Mouse (Mus musculus) gastrocnemius, postnatal 14 days (tissue): ENCODE data around the gene Olfr33. TPM values are rescaled to one million over a fixed set of nuclear protein-coding genes. Genes with fewer than 3 reads are reported as not detected.

Experiments
- DNase-seq: peaks from one replicate; pipeline ENCODE4 v3.0.0; 2021; ENCODE audit warnings: mixed read lengths
- intact Hi-C: fragments of 180-260 bp; cut with DNase I; formaldehyde crosslinking; loops from one replicate; pipeline ENCODE4 v1.15.1; 2025; ENCODE audit warnings: low total_unique reads
- long read RNA-seq, 2 experiments: library from polyadenylated mRNA; stranded (forward); transcript quantifications; one replicate each; pipeline ENCODE4 v2.0.0; 2021
- total RNA-seq, 2 experiments: library from RNA; stranded (reverse); gene quantifications; 2 replicates each; pipeline ENCODE4 v1.2.3; 2021

Gene Olfr33
- total RNA-seq = not detected
- long read RNA-seq, experiment 1 = 0 reads
- long read RNA-seq, experiment 2 = 0 reads

- intact Hi-C loops = no loop called here
- DNase-seq = no peak
Observed at GRCm38 (mm10) chr7:102718970-102719369, at the start of gene Olfr33. TSS of gene Olfr33 (minus strand) at chr7:102719070.

GRCm38 (mm10) chr7:102759266-102759665 is 40.4 kb upstream of the Olfr33 start, which contains the start of the genes Olfr560 and Olfr78:
TSS of gene Olfr560 (minus strand) at chr7:102759366.
TSS of gene Olfr78 (minus strand) at chr7:102759471.
- no peak for DNase-seq
- intact Hi-C loops = no loop called here

- no peak for DNase-seq
- intact Hi-C loops = no loop called here
Observed at GRCm38 (mm10) chr7:102752086-102752485, 33.2 kb upstream of the Olfr33 start.

- intact Hi-C loops = no loop called here
- DNase-seq = no peak
Observed at GRCm38 (mm10) chr7:102737705-102738104, 18.8 kb upstream of the Olfr33 start.

GRCm38 (mm10) chr7:102733793-102734192 is 14.9 kb upstream of the Olfr33 start:
- DNase-seq = no peak
- intact Hi-C loops = no loop called here

- intact Hi-C loops = no loop called here
- DNase-seq = no peak
Observed at GRCm38 (mm10) chr7:102727391-102727790, 8.5 kb upstream of the Olfr33 start, which contains the start of gene Olfr559. TSS of gene Olfr559 (minus strand) at chr7:102727491.

- intact Hi-C loops = no loop called here
- no peak for DNase-seq
Observed at GRCm38 (mm10) chr7:102701915-102702314, 17.0 kb downstream of the Olfr33 start, which contains the start of gene Olfr558. TSS of gene Olfr558 (plus strand) at chr7:102702215.

- intact Hi-C loops = no loop called here
- DNase-seq = no peak
Observed at GRCm38 (mm10) chr7:102698461-102698860, 20.4 kb downstream of the Olfr33 start.

GRCm38 (mm10) chr7:102695358-102696125 is 23.3 kb downstream of the Olfr33 start, which contains the start of gene Olfr557:
TSS of gene Olfr557 (plus strand) at chr7:102695910.
- intact Hi-C loops = no loop called here
- DNase-seq = no peak

GRCm38 (mm10) chr7:102686944-102687501 is 31.8 kb downstream of the Olfr33 start, which contains the start of gene Trim68:
TSS of gene Trim68 (minus strand) at chr7:102687327.
- DNase-seq = peak; percentile 92
- intact Hi-C loops = no loop called here

GRCm38 (mm10) chr7:102681916-102682315 is 37.0 kb downstream of the Olfr33 start:
- intact Hi-C loops = no loop called here

GRCm38 (mm10) chr7:102676225-102676624 is 42.6 kb downstream of the Olfr33 start:
- intact Hi-C loops = no loop called here
- DNase-seq = no peak

More at GRCm38 (mm10) chr7:102681916-102682315, 37.0 kb downstream of the Olfr33 start:
- no peak for DNase-seq

- no peak for DNase-seq
- intact Hi-C loops = loop anchor here (10.0 kb wide), 1 partner anchor 259 kb away; the partner anchor contains the start of gene Olfr572
Observed at GRCm38 (mm10) chr7:102665378-102665777, 53.5 kb downstream of the Olfr33 start.

- intact Hi-C loops = loop anchor here (10.0 kb wide), 1 partner anchor 260 kb away; the partner anchor contains the start of gene Olfr572
- no peak for DNase-seq
Observed at GRCm38 (mm10) chr7:102664599-102664998, 54.3 kb downstream of the Olfr33 start, which contains the start of gene Olfr556. TSS of gene Olfr556 (plus strand) at chr7:102664899.

Other genes with a start within 250 kb of the Olfr33 start
- gene Olfr543, start 237.4 kb downstream of the Olfr33 start, total RNA-seq = not detected
- not detected for gene Olfr544, start 230.8 kb downstream of the Olfr33 start, total RNA-seq
- not detected for gene Olfr545, start 219.5 kb downstream of the Olfr33 start, total RNA-seq
- not detected for gene Olfr547, start 184.3 kb downstream of the Olfr33 start, total RNA-seq
- not detected for gene Olfr548-ps1, start 178.2 kb downstream of the Olfr33 start, total RNA-seq
- not detected for gene Olfr549, start 169.2 kb downstream of the Olfr33 start, total RNA-seq
- 1 to 10 TPM; 3.5 to 3.7 TPM for gene Trim21, start 153.6 kb downstream of the Olfr33 start, total RNA-seq
- under 1 TPM; 0.14 to 0.22 TPM for gene Olfr550, start 147.6 kb downstream of the Olfr33 start, total RNA-seq
- not detected for gene Olfr551, start 127.2 kb downstream of the Olfr33 start, total RNA-seq
- gene Olfr552, start 121.3 kb downstream of the Olfr33 start, total RNA-seq = under 1 TPM in 1 of 2 experiments, not detected in 1; 0.16 TPM
- not detected for gene Olfr553, start 100.9 kb downstream of the Olfr33 start, total RNA-seq
- not detected for gene Olfr554, start 80.6 kb downstream of the Olfr33 start, total RNA-seq
- gene Olfr555, start 60.2 kb downstream of the Olfr33 start, total RNA-seq = not detected
- not detected for gene Olfr556, start 54.2 kb downstream of the Olfr33 start, total RNA-seq
- 1 to 10 TPM; 4.0 to 4.2 TPM for gene Trim68, start 31.7 kb downstream of the Olfr33 start, total RNA-seq
- not detected for gene Olfr557, start 23.2 kb downstream of the Olfr33 start, total RNA-seq
- gene Olfr558, start 16.9 kb downstream of the Olfr33 start, total RNA-seq = 1 to 10 TPM; 2.5 to 2.6 TPM
- not detected for gene Olfr559, start 8.4 kb upstream of the Olfr33 start, total RNA-seq
- gene Olfr560, start 40.3 kb upstream of the Olfr33 start, total RNA-seq = not detected
- under 1 TPM; 0.66 to 0.69 TPM for gene Olfr78, start 40.4 kb upstream of the Olfr33 start, total RNA-seq
- not detected for gene Olfr561, start 52.2 kb upstream of the Olfr33 start, total RNA-seq
- not detected for gene Olfr564, start 84.4 kb upstream of the Olfr33 start, total RNA-seq
- not detected for gene Olfr566, start 139.7 kb upstream of the Olfr33 start, total RNA-seq
- gene Olfr568, start 158.1 kb upstream of the Olfr33 start, total RNA-seq = not detected
- gene Olfr569, start 171.8 kb upstream of the Olfr33 start, total RNA-seq = not detected
- gene Olfr570, start 175.5 kb upstream of the Olfr33 start, total RNA-seq = not detected
- not detected for gene Olfr571, start 198.5 kb upstream of the Olfr33 start, total RNA-seq
- not detected for gene Olfr572, start 205.3 kb upstream of the Olfr33 start, total RNA-seq
- gene Olfr573-ps1, start 223.5 kb upstream of the Olfr33 start, total RNA-seq = not detected
- gene Olfr574, start 229.4 kb upstream of the Olfr33 start, total RNA-seq = not detected
- gene Olfr575, start 239.7 kb upstream of the Olfr33 start, total RNA-seq = not detected
- gene Olfr576, start 243.6 kb upstream of the Olfr33 start, total RNA-seq = not detected